Mouse (Mus musculus): ENCODE results near the gene Fbxw4. TPM values are rescaled to one million over a fixed set of nuclear protein-coding genes. Genes with fewer than 3 reads are reported as not detected.

Fbxw4 gene
- polyA plus RNA-seq, 1 experiment from 2014 or later: 18.7 TPM

GRCm38 (mm10) chr19:45646866-45647265, 13.2 kb downstream of the Fbxw4 start:
- H3K27ac ChIP-seq: no peak overlapping the region
- H3K4me3 ChIP-seq (ENCODE audit: inconsistent target): no peak overlapping the region

GRCm38 (mm10) chr19:45640691-45641090, 19.4 kb downstream of the Fbxw4 start:
- H3K4me3 ChIP-seq (ENCODE audit: inconsistent target): no peak overlapping the region
- H3K36me3 ChIP-seq (ENCODE audit: inconsistent target): peaks cover 7% of the 10 kb centered on the region; the same call in 1 of the 2 replicates
- no peaks in the 10 kb centered on the region; the same call in 1 of the 2 replicates for H3K79me2 ChIP-seq (ENCODE audit: inconsistent target)
- 91% methylated on average over 7 of the region's 7 CpGs for WGBS (ENCODE audit: missing documents)
- H3K27ac ChIP-seq: no peak overlapping the region

More at GRCm38 (mm10) chr19:45646866-45647265, 13.2 kb downstream of the Fbxw4 start:
- WGBS (ENCODE audit: missing documents): 92% methylated on average over 3 of the region's 4 CpGs
- no peaks in the 10 kb centered on the region; the same call in 1 of the 2 replicates for H3K79me2 ChIP-seq (ENCODE audit: inconsistent target)
- H3K36me3 ChIP-seq (ENCODE audit: inconsistent target): no peaks in the 10 kb centered on the region

GRCm38 (mm10) chr19:45635960-45636359, 24.2 kb downstream of the Fbxw4 start:
- Histone ChIP-seq H3K79me2 (ENCODE audit: inconsistent target) (no peaks in the 10 kb centered on the region), H3K4me3 (ENCODE audit: inconsistent target) (no peak overlapping the region), H3K36me3 (ENCODE audit: inconsistent target) (peaks cover 20% of the 10 kb centered on the region; the same call in 1 of the 2 replicates), H3K27ac (no peak overlapping the region)
- 91% methylated on average over 5 of the region's 5 CpGs for WGBS (ENCODE audit: missing documents)

- no peak overlapping the region for H3K27ac ChIP-seq
- WGBS (ENCODE audit: missing documents): 44% methylated on average over 3 of the region's 3 CpGs
- no peak overlapping the region for H3K4me3 ChIP-seq (ENCODE audit: inconsistent target)
- peaks cover 14% of the 10 kb centered on the region; the same call in 1 of the 2 replicates for H3K36me3 ChIP-seq (ENCODE audit: inconsistent target)
- H3K79me2 ChIP-seq (ENCODE audit: inconsistent target): no peaks in the 10 kb centered on the region
Measured at GRCm38 (mm10) chr19:45631584-45631983, 28.5 kb downstream of the Fbxw4 start.

GRCm38 (mm10) chr19:45630953-45631352, 29.2 kb downstream of the Fbxw4 start:
- Histone ChIP-seq H3K4me3 (ENCODE audit: inconsistent target) (no peak overlapping the region), H3K36me3 (ENCODE audit: inconsistent target) (peaks cover 14% of the 10 kb centered on the region; the same call in 1 of the 2 replicates), H3K27ac (no peak overlapping the region), H3K79me2 (ENCODE audit: inconsistent target) (no peaks in the 10 kb centered on the region)
- 8% methylated on average over 5 of the region's 5 CpGs for WGBS (ENCODE audit: missing documents)

GRCm38 (mm10) chr19:45629219-45629618, 30.9 kb downstream of the Fbxw4 start:
- Histone ChIP-seq H3K79me2 (ENCODE audit: inconsistent target) (no peaks in the 10 kb centered on the region), H3K36me3 (ENCODE audit: inconsistent target) (peaks cover 14% of the 10 kb centered on the region; the same call in 1 of the 2 replicates)
- WGBS (ENCODE audit: missing documents): 100% methylated on average over 1 of the region's 3 CpGs

GRCm38 (mm10) chr19:45628649-45629048, 31.5 kb downstream of the Fbxw4 start:
- WGBS (ENCODE audit: missing documents): 94% methylated on average over 6 of the region's 6 CpGs
- Histone ChIP-seq H3K79me2 (ENCODE audit: inconsistent target) (no peaks in the 10 kb centered on the region), H3K4me3 (ENCODE audit: inconsistent target) (no peak overlapping the region), H3K36me3 (ENCODE audit: inconsistent target) (peaks cover 11% of the 10 kb centered on the region; the same call in 1 of the 2 replicates), H3K27ac (no peak overlapping the region)

More at GRCm38 (mm10) chr19:45629219-45629618, 30.9 kb downstream of the Fbxw4 start:
- Histone ChIP-seq H3K27ac (no peak overlapping the region), H3K4me3 (ENCODE audit: inconsistent target) (no peak overlapping the region)

- WGBS (ENCODE audit: missing documents): 98% methylated on average over 3 of the region's 3 CpGs
- no peak overlapping the region for H3K4me3 ChIP-seq (ENCODE audit: inconsistent target)
- H3K27ac ChIP-seq: no peak overlapping the region
- no peaks in the 10 kb centered on the region for H3K79me2 ChIP-seq (ENCODE audit: inconsistent target)
- H3K36me3 ChIP-seq (ENCODE audit: inconsistent target): peaks cover 11% of the 10 kb centered on the region; the same call in 1 of the 2 replicates
Measured at GRCm38 (mm10) chr19:45627036-45627435, 33.1 kb downstream of the Fbxw4 start.

- no peak overlapping the region for H3K27ac ChIP-seq
- no peaks in the 10 kb centered on the region for H3K79me2 ChIP-seq (ENCODE audit: inconsistent target)
- no peak overlapping the region for H3K4me3 ChIP-seq (ENCODE audit: inconsistent target)
- peaks cover 11% of the 10 kb centered on the region; the same call in 1 of the 2 replicates for H3K36me3 ChIP-seq (ENCODE audit: inconsistent target)
- WGBS (ENCODE audit: missing documents): 28% methylated on average over 4 of the region's 4 CpGs
Measured at GRCm38 (mm10) chr19:45623710-45624109, 36.4 kb downstream of the Fbxw4 start.

- Histone ChIP-seq H3K27ac (no peak overlapping the region), H3K4me3 (ENCODE audit: inconsistent target) (no peak overlapping the region), H3K79me2 (ENCODE audit: inconsistent target) (no peaks in the 10 kb centered on the region), H3K36me3 (ENCODE audit: inconsistent target) (peaks cover 11% of the 10 kb centered on the region; the same call in 1 of the 2 replicates)
- 97% methylated on average over 5 of the region's 5 CpGs for WGBS (ENCODE audit: missing documents)
Measured at GRCm38 (mm10) chr19:45622144-45622543, 38.0 kb downstream of the Fbxw4 start.

- Histone ChIP-seq H3K27ac (no peak overlapping the region), H3K4me3 (ENCODE audit: inconsistent target) (no peak overlapping the region), H3K36me3 (ENCODE audit: inconsistent target) (peaks cover 11% of the 10 kb centered on the region; the same call in 1 of the 2 replicates), H3K79me2 (ENCODE audit: inconsistent target) (no peaks in the 10 kb centered on the region)
- 97% methylated on average over 7 of the region's 7 CpGs for WGBS (ENCODE audit: missing documents)
Measured at GRCm38 (mm10) chr19:45621061-45621460, 39.1 kb downstream of the Fbxw4 start.

- no peak overlapping the region for H3K4me3 ChIP-seq (ENCODE audit: inconsistent target)
- H3K36me3 ChIP-seq (ENCODE audit: inconsistent target): peaks cover 2% of the 10 kb centered on the region; the same call in 1 of the 2 replicates
- H3K27ac ChIP-seq: no peak overlapping the region
- H3K79me2 ChIP-seq (ENCODE audit: inconsistent target): no peaks in the 10 kb centered on the region
- 91% methylated on average over 11 of the region's 14 CpGs for WGBS (ENCODE audit: missing documents)
Measured at GRCm38 (mm10) chr19:45619744-45620501, 40.2 kb downstream of the Fbxw4 start.

- no peaks in the 10 kb centered on the region for H3K79me2 ChIP-seq (ENCODE audit: inconsistent target)
- 90% methylated on average over 2 of the region's 6 CpGs for WGBS (ENCODE audit: missing documents)
- no peak overlapping the region for H3K27ac ChIP-seq
- H3K4me3 ChIP-seq (ENCODE audit: inconsistent target): no peak overlapping the region
- no peaks in the 10 kb centered on the region for H3K36me3 ChIP-seq (ENCODE audit: inconsistent target)
Measured at GRCm38 (mm10) chr19:45618184-45618583, 41.9 kb downstream of the Fbxw4 start.

- no peak overlapping the region for H3K4me3 ChIP-seq (ENCODE audit: inconsistent target)
- WGBS (ENCODE audit: missing documents): 91% methylated on average over 6 of the region's 7 CpGs
- no peaks in the 10 kb centered on the region for H3K36me3 ChIP-seq (ENCODE audit: inconsistent target)
- no peaks in the 10 kb centered on the region for H3K79me2 ChIP-seq (ENCODE audit: inconsistent target)
- H3K27ac ChIP-seq: no peak overlapping the region
Measured at GRCm38 (mm10) chr19:45616735-45617134, 43.4 kb downstream of the Fbxw4 start.

- Histone ChIP-seq H3K27ac (no peak overlapping the region), H3K36me3 (ENCODE audit: inconsistent target) (no peaks in the 10 kb centered on the region), H3K79me2 (ENCODE audit: inconsistent target) (no peaks in the 10 kb centered on the region), H3K4me3 (ENCODE audit: inconsistent target) (no peak overlapping the region)
- 91% methylated on average over 4 of the region's 4 CpGs for WGBS (ENCODE audit: missing documents)
Measured at GRCm38 (mm10) chr19:45616214-45616518, 43.9 kb downstream of the Fbxw4 start.
